In the genomic region with DNA sequence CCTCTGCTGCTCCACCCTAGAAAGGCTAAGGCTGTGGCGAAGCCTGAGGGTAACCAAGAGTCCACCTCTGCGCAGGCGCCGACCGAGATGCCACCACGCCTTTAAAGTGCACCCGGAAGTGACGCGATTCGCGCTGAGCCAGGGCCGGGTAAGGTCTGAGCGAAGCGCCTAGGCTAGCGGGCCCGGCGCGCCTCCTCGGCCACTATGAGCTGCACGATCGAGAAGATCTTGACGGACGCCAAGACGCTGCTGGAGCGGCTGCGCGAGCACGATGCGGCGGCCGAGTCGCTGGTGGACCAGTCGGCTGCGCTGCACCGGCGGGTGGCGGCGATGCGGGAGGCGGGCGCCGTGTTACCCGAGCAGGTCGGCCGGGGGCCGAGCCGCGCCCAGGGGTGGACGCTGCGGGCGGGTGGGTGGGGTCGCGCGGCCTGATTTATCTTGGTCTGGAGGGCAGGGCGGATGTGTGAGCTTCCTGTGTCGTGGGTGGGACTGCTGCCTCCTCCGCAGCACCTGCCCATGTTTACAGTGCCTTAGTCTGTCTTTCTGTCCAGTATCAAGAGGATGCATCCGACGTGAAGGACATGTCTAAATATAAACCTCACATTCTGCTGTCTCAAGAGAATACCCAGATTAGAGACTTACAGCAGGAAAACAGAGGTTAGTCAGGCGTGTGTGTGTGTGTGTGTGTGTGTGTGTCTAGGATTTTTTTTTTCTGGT, we compare ENCODE assay signal across 8 mouse cellular contexts. TPM values are rescaled to one million over a fixed set of nuclear protein-coding genes. Genes with fewer than 3 reads are reported as not detected.
DNase-seq lines count a peak whose midpoint lies in the region; ATAC-seq lines count a peak whose summit lies in the region.

A gene (plus strand): TSS at position 104 of the 717 bp plus-strand sequence.

- no peaks in the 10 kb centered on the region for H3K27me3 ChIP-seq in hindbrain, embryonic 16.5 days (replicated peaks; ENCODE audit: control insufficient read depth, insufficient read depth, low read length)

- peak within 1 kb of the TSS; percentile 94 for H3K27ac ChIP-seq in hindbrain, embryonic 16.5 days (ENCODE audit: low read depth, low read length)
- H3K27ac ChIP-seq in macrophage = peak within 1 kb of the TSS; percentile 32; the same call in 1 of the 2 replicates

- peaks cover 16% of the 10 kb centered on the region for H3K36me3 ChIP-seq in hindbrain, embryonic 16.5 days (ENCODE audit: control insufficient read depth, insufficient read depth, low read length)
- peaks cover 26% of the 10 kb centered on the region for H3K36me3 ChIP-seq in macrophage (ENCODE audit: inconsistent target)

- peak within 1 kb of the TSS; percentile 68 for H3K4me2 ChIP-seq in hindbrain, embryonic 16.5 days (ENCODE audit: low read length)

- DNase-seq in T-cell, adult 2 months (ENCODE audit: low spot score) = peak; percentile 96
- DNase-seq in cerebellum, postnatal 36 days = peak; percentile 94 to 96
- DNase-seq in gastrocnemius, adult 18-20 months (ENCODE audit: low spot score) = peak; percentile 94
- peak; percentile 94 to 97 for DNase-seq in left cerebral cortex, adult 18-20 months (ENCODE audit: low spot score in 2 of 2)
- DNase-seq in right cerebral cortex, adult 18-20 months = peak; percentile 96
- peak; percentile 81 for DNase-seq in urinary bladder, postnatal 10 days (ENCODE audit: low spot score)

- WGBS in hindbrain, embryonic 16.5 days = under 1% methylated on average over 46 of the region's 60 CpGs
- WGBS in macrophage (ENCODE audit: missing documents) = under 1% methylated on average over 60 of the region's 60 CpGs

- H3K79me2 ChIP-seq in macrophage (ENCODE audit: inconsistent target) = peaks cover 17% of the 10 kb centered on the region

- peak within 1 kb of the TSS; percentile 88 for H3K4me3 ChIP-seq in hindbrain, embryonic 16.5 days (ENCODE audit: low read length)
- peak within 1 kb of the TSS; percentile 56 for H3K4me3 ChIP-seq in macrophage (ENCODE audit: inconsistent target)

- no peaks in the 10 kb centered on the region for H3K9me3 ChIP-seq in hindbrain, embryonic 16.5 days (ENCODE audit: control insufficient read depth, low read length)

- H3K9ac ChIP-seq in hindbrain, embryonic 16.5 days (ENCODE audit: low read depth, low read length) = peak within 1 kb of the TSS; percentile 93

- peak; percentile 99 for ATAC-seq in hindbrain, embryonic 16.5 days

- peaks cover 14% of the 10 kb centered on the region for H3K4me1 ChIP-seq in hindbrain, embryonic 16.5 days (ENCODE audit: control insufficient read depth, insufficient read depth, low read depth, low read length)

RNA-seq across cellular contexts. Expression of the gene that starts here (rescaled TPM):
- 10 to 100 TPM; 33.8 to 34.3 TPM for total RNA-seq in gastrocnemius, adult 18-20 months (2021)
- 58.0 and 60.8 TPM in 2 replicates for polyA plus RNA-seq in hindbrain, embryonic 16.5 days (2015; fragmentation: Nextera tagmentation; extraction: Ambion mirVana)
- 10 to 100 TPM; 62.1 to 66.3 TPM for total RNA-seq in left cerebral cortex, adult 18-20 months (2021)
- total RNA-seq in macrophage (2018; cell fraction: chromatin; rRNA removed) = 10 to 100 TPM; 15.9 to 93.0 (median 51.2) TPM
- total RNA-seq in macrophage (2018; cell fraction: cytosol; rRNA removed) = 10 to 100 TPM; 12.5 to 24.6 (median 17.9) TPM
- total RNA-seq in macrophage (2018; cell fraction: nucleus; rRNA removed) = 100 to 1,000 TPM in 1 of 26 experiments, 10 to 100 TPM in 25; 16.5 to 104 (median 41.6) TPM
- polyA plus RNA-seq in macrophage (2018) = 20.0 to 29.2 TPM (median 23.8 TPM) in 3 replicates

Comparison
In these comparisons a context has a peak if more than half of its experiments do, and no peak if none do; other contexts are left out.
1. Peak in every context shown above with its lines: DNase-seq, ATAC-seq, H3K4me3 ChIP-seq and H3K27ac ChIP-seq.